Mouse (Mus musculus) C2C12 (cell line): ENCODE results near the gene Nr3c2.

Experiments
- CEBPB ChIP-seq: IDR thresholded peaks from one replicate; pipeline ENCODE4 v1.6.1; 2011; ENCODE audit warnings: low read depth, mild to moderate bottlenecking, control low read depth, moderate library complexity
- CTCF ChIP-seq: IDR thresholded peaks from one replicate; pipeline ENCODE4 v1.5.1; 2011; ENCODE audit not compliant: control insufficient read depth, insufficient read depth, insufficient read length
- MAX ChIP-seq: IDR thresholded peaks from one replicate; pipeline ENCODE4 v1.6.1; 2011; ENCODE audit warnings: mild to moderate bottlenecking, control low read depth
- MYOD1 ChIP-seq: IDR thresholded peaks from one replicate; pipeline ENCODE4 v1.6.1; 2011; ENCODE audit warnings: low read depth; ENCODE audit not compliant: control insufficient read depth, insufficient read length
- MYOG ChIP-seq: IDR thresholded peaks from one replicate; pipeline ENCODE4 v1.6.1; 2011; ENCODE audit not compliant: control insufficient read depth, insufficient read length; ENCODE audit errors: extremely low read depth
- USF1 ChIP-seq: IDR thresholded peaks from one replicate; pipeline ENCODE4 v1.6.1; 2011; ENCODE audit warnings: low read depth, mild to moderate bottlenecking, control low read depth, moderate library complexity

- TF ChIP-seq CTCF = no peak
- no peak for TF ChIP-seq MAX
- no peak for TF ChIP-seq USF1
- no peak for TF ChIP-seq CEBPB
- no peak for TF ChIP-seq MYOD1
- no peak for TF ChIP-seq MYOG
Measured at GRCm38 (mm10) chr8:76984082-76984481, 84.8 kb downstream of the Nr3c2 start.
